Mouse (Mus musculus) intestine, embryonic 16.5 days (tissue): Measurements from ENCODE around the gene Rnase11. TPM values are rescaled to one million over a fixed set of nuclear protein-coding genes. Genes with fewer than 3 reads are reported as not detected.

ENCODE experiments used
- ATAC-seq: fragments of 200-750 bp; cut with Nextera tagmentation; 2 replicates; pipeline ENCODE4 v1.8.0; 2017; ENCODE audit warnings: moderate TSS enrichment, moderate library complexity
- H3K27ac ChIP-seq: fragments of 300-500 bp; sonication (generic); 2 replicates; pipeline ENCODE4 v1.5.1; 2014; ENCODE audit warnings: mild to moderate bottlenecking, low read length
- H3K27me3 ChIP-seq: fragments of 300-500 bp; sonication (generic); replicated peaks from 2 replicates; pipeline ENCODE4 v1.6.1; 2014; ENCODE audit warnings: low read length, control low read depth, mixed read lengths; ENCODE audit not compliant: control insufficient read depth, insufficient read depth
- H3K36me3 ChIP-seq: fragments of 300-500 bp; sonication (generic); 2 replicates; pipeline ENCODE4 v1.6.1; 2014; ENCODE audit warnings: low read length, control low read depth; ENCODE audit not compliant: control insufficient read depth, insufficient read depth
- H3K4me1 ChIP-seq: fragments of 300-500 bp; sonication (generic); 2 replicates; pipeline ENCODE4 v1.6.1; 2014; ENCODE audit warnings: low read length, control low read depth, mixed read lengths; ENCODE audit not compliant: control insufficient read depth, insufficient read depth
- H3K4me2 ChIP-seq: fragments of 300-500 bp; sonication (generic); 2 replicates; pipeline ENCODE4 v1.6.1; 2014; ENCODE audit warnings: low read depth, low read length, control low read depth
- H3K4me3 ChIP-seq: fragments of 300-500 bp; sonication (generic); 2 replicates; pipeline ENCODE4 v1.5.1; 2014; ENCODE audit warnings: mild to moderate bottlenecking, low read length
- H3K9ac ChIP-seq: fragments of 300-500 bp; sonication (generic); 2 replicates; pipeline ENCODE4 v1.6.1; 2014; ENCODE audit warnings: low read depth, low read length
- H3K9me3 ChIP-seq: fragments of 300-500 bp; sonication (generic); 2 replicates; pipeline ENCODE4 v1.6.1; 2016; ENCODE audit warnings: low read length, control low read depth; ENCODE audit not compliant: control insufficient read depth
- WGBS: fragments of 180-500 bp; shearing (Covaris S2); extraction: QIAGEN DNeasy Blood & Tissue Kit; methylation state at CpG from one replicate; pipeline ENCODE4 v1.1.7; 2014; 5-methylcytosine and 5-hydroxymethylcytosine counted together
- polyA plus RNA-seq: library from polyadenylated mRNA; unstranded; fragments of >200 nt; fragmentation: Nextera tagmentation; extraction: Ambion mirVana; gene quantifications from 2 replicates; pipeline ENCODE4 v1.2.1, GENCODE M21; 2015

Rnase11 gene
- polyA plus RNA-seq, 1 experiment from 2014 or later = not detected

DNA sequence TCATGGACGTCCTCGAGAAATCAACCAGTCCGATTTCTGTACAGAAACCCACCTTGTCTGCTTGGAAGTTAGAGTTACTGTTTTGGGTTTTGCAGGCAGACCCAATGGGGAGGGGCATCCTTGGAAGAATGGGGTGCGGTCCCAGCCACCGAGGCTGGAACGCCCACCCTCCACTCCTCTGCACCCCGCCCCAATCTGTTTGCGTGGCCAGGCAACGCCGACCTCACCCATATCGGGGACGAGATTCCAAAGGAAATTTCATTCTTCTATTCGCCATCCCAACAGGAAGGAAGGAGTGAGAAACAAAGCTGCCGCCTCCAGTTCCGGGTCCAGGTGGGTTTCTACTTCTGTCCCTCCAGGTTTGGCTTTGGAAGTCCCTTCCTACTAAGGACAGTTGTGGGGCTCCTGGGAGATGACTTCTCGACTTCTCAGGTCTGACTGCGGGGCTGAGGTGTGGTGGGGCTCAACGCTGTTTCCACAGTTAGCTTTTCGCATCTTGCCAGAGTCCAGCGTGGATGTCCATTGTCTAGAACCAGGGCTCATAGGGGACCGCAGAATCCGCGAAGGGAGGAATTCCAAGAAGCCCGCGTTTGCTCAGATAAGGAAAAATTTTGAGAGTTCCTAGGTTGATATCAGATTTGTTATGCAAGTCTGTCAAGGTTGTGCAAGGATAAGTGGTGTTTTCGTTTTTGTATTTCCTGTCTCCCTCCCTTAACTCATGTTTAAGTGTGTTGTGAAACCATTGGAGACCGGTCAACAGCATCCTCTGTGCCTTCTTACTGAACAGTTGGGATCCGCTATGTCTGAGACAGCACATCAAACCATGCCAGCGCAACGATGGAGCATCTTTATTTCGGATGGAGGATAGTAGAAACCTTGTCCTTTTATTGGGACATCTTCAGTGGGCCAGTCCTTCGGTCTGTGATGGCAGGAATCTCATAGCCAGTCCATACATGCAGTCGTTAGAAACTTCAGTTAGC is 41.2 kb upstream of the Rnase11 start, which contains the start of the genes Rnase4 and Ang:
Gene Rnase4 (plus strand): TSS at position 157 of the 980 bp plus-strand sequence.
Gene Ang (plus strand): TSS at position 230 of the 980 bp plus-strand sequence.
- peak; percentile 29 for ATAC-seq

DNA sequence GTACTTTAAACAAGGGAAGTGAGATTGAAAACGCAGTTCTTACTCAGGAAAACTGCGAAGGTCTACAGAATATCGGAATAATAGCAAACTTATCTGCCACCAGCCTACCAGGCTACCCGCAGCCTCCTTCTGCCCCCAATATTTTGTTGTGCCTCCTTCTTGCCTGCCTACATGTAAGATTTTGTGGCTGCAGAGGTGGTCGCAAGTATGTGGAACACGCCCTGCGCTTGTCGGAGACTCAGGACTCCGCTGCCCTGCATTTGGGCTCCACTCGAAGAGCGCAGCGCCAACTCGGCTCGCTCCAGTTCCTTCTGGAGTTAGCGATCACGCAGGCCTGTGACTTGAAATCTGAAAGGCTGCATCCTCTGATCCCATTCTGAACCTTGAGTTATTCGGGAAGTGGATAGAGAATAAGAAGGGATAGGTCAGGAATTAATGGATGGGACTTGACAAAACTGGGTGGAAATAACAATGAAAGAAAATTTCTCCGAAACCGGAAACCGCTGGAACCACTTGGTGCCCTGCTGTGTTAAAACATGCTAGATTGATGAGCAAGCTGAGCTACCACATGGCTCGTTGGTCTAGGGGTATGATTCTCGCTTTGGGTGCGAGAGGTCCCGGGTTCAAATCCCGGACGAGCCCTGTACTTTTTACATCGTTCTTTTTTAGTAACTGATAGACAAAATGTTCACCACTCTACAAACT is 40.3 kb upstream of the Rnase11 start:
- Histone ChIP-seq H3K36me3 (no peaks in the 10 kb centered on the region), H3K4me3 (peak overlapping the region; percentile 75), H3K4me2 (peak overlapping the region; percentile 70), H3K9me3 (no peaks in the 10 kb centered on the region), H3K27ac (peak overlapping the region; percentile 85), H3K9ac (peak overlapping the region; percentile 73), H3K4me1 (peaks cover 13% of the 10 kb centered on the region; the same call in 1 of the 2 replicates), H3K27me3 (no peaks in the 10 kb centered on the region)
- WGBS = under 1% methylated on average over 27 of the region's 27 CpGs
- peak; percentile 46 for ATAC-seq

More for the DNA sequence above, 41.2 kb upstream of the Rnase11 start, which contains the start of the genes Rnase4 and Ang:
- H3K36me3 ChIP-seq = no peaks in the 10 kb centered on the region
- H3K9me3 ChIP-seq = no peaks in the 10 kb centered on the region
- H3K4me1 ChIP-seq = peaks cover 21% of the 10 kb centered on the region; the same call in 1 of the 2 replicates
- H3K27me3 ChIP-seq = no peaks in the 10 kb centered on the region
- peak within 1 kb of the TSS; percentile 70 for H3K4me2 ChIP-seq
- peak within 1 kb of the TSS; percentile 73 for H3K9ac ChIP-seq
- 5% methylated on average over 33 of the region's 33 CpGs for WGBS
- peak within 1 kb of the TSS; percentile 75 for H3K4me3 ChIP-seq
- peak within 1 kb of the TSS; percentile 85 for H3K27ac ChIP-seq

- Histone ChIP-seq H3K27me3 (no peaks in the 10 kb centered on the region), H3K4me2 (peak overlapping the region; percentile 68), H3K9me3 (no peaks in the 10 kb centered on the region), H3K4me3 (peak overlapping the region; percentile 75), H3K27ac (peak overlapping the region; percentile 82), H3K36me3 (no peaks in the 10 kb centered on the region), H3K4me1 (peaks cover 8% of the 10 kb centered on the region; the same call in 1 of the 2 replicates), H3K9ac (peak overlapping the region; percentile 62)
- 0% methylated on average over 15 of the region's 15 CpGs for WGBS
- ATAC-seq = no peak
Observed at GRCm38 (mm10) chr14:51089674-51090076, 39.7 kb upstream of the Rnase11 start.

- H3K36me3 ChIP-seq = no peaks in the 10 kb centered on the region
- peaks cover 8% of the 10 kb centered on the region; the same call in 1 of the 2 replicates for H3K4me1 ChIP-seq
- H3K27me3 ChIP-seq = no peaks in the 10 kb centered on the region
- H3K4me2 ChIP-seq = peak overlapping the region; percentile 68
- H3K9ac ChIP-seq = peak overlapping the region; percentile 76
- H3K9me3 ChIP-seq = no peaks in the 10 kb centered on the region
- peak; percentile 92 for ATAC-seq
- H3K27ac ChIP-seq = peak overlapping the region; percentile 86
- peak overlapping the region; percentile 75 for H3K4me3 ChIP-seq
- under 1% methylated on average over 34 of the region's 34 CpGs for WGBS
Observed at GRCm38 (mm10) chr14:51088970-51089673, 39.2 kb upstream of the Rnase11 start.

- peak; percentile 45 for ATAC-seq
- Histone ChIP-seq H3K4me1 (peaks cover 8% of the 10 kb centered on the region; the same call in 1 of the 2 replicates), H3K4me2 (peak overlapping the region; percentile 68), H3K36me3 (no peaks in the 10 kb centered on the region), H3K9me3 (no peaks in the 10 kb centered on the region), H3K27ac (peak overlapping the region; percentile 86), H3K27me3 (no peaks in the 10 kb centered on the region), H3K4me3 (peak overlapping the region; percentile 75), H3K9ac (peak overlapping the region; percentile 76)
- WGBS = under 1% methylated on average over 23 of the region's 23 CpGs
Observed at GRCm38 (mm10) chr14:51088166-51088969, 38.4 kb upstream of the Rnase11 start.

DNA sequence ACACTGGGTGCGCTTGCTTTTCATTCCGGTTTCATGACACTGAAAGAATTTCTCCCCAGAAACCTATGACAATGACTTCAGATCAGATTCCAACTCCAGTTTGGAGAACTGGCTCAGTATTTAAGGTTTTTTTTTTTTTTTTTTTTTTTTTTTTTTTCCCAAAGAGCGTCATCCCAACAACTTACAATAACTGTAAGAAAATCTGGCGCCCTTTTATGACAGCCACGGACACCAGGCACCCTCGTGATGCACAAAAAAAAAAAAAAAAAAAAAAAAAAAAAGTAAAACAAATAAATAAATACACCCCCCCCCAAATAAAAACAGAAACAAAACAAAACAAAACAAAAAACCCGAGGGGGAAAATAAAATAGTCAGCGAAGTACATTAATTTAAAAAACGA is 37.8 kb upstream of the Rnase11 start:
- no peak overlapping the region; the same call in 1 of the 2 replicates for H3K27ac ChIP-seq
- H3K27me3 ChIP-seq = no peaks in the 10 kb centered on the region
- no peaks in the 10 kb centered on the region for H3K9me3 ChIP-seq
- WGBS = 17% methylated on average over 9 of the region's 9 CpGs
- ATAC-seq = no peak
- no peaks in the 10 kb centered on the region for H3K36me3 ChIP-seq
- H3K4me1 ChIP-seq = 0 out of 2 replicates have a peak, but pooled peaks cover 8% of the 10 kb centered on the region
- peak overlapping the region; percentile 59 for H3K9ac ChIP-seq
- H3K4me2 ChIP-seq = peak overlapping the region; percentile 68
- peak overlapping the region; percentile 75 for H3K4me3 ChIP-seq

DNA sequence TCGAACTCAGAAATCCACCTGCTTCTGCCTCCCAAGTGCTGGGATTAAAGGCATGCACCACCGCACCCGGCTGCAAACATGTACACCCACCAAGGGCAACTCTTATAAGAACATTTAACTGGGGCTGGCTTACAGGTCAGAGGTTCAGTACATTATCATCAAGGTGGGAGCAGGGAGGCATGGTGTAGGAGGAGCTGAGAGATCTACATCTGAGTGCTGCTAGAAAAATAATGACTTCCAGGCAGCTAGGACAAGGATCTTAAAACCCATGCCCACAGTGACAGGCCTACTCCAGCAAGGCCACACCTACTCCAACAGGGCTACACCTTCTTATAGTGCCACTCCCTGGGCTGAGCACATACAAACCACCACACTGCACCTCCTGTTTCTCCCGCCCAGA is 35.9 kb upstream of the Rnase11 start:
- peaks cover 5% of the 10 kb centered on the region; the same call in 1 of the 2 replicates for H3K4me1 ChIP-seq
- no peaks in the 10 kb centered on the region for H3K9me3 ChIP-seq
- no peaks in the 10 kb centered on the region for H3K36me3 ChIP-seq
- H3K27me3 ChIP-seq = no peaks in the 10 kb centered on the region
- H3K4me2 ChIP-seq = no peak overlapping the region
- H3K9ac ChIP-seq = no peak overlapping the region
- 76% methylated on average over 4 of the region's 4 CpGs for whole genome bisulfite sequencing
- no peak overlapping the region for H3K27ac ChIP-seq
- no peak overlapping the region for H3K4me3 ChIP-seq
- ATAC-seq = no peak

GRCm38 (mm10) chr14:51085086-51085485 is 35.1 kb upstream of the Rnase11 start:
- Histone ChIP-seq H3K4me2 (no peak overlapping the region), H3K9me3 (no peaks in the 10 kb centered on the region), H3K27ac (no peak overlapping the region), H3K36me3 (no peaks in the 10 kb centered on the region), H3K4me1 (peaks cover 5% of the 10 kb centered on the region; the same call in 1 of the 2 replicates), H3K27me3 (no peaks in the 10 kb centered on the region), H3K4me3 (no peak overlapping the region), H3K9ac (no peak overlapping the region)
- WGBS = 77% methylated on average over 2 of the region's 2 CpGs
- ATAC-seq = no peak
